Mouse (Mus musculus) ES-E14 (cell line): ENCODE measurements around the gene Ank2.

ENCODE experiments used
- CHD2 ChIP-seq: IDR thresholded peaks from 2 replicates; pipeline ENCODE4 v1.6.1; 2014; ENCODE audit warnings: mild to moderate bottlenecking, low read depth, low read length, inconsistent platforms
- MAFK ChIP-seq: IDR thresholded peaks from 2 replicates; pipeline ENCODE4 v1.6.1; 2014; ENCODE audit warnings: mild to moderate bottlenecking, low read depth, low read length, inconsistent platforms; ENCODE audit not compliant: insufficient read depth

DNA sequence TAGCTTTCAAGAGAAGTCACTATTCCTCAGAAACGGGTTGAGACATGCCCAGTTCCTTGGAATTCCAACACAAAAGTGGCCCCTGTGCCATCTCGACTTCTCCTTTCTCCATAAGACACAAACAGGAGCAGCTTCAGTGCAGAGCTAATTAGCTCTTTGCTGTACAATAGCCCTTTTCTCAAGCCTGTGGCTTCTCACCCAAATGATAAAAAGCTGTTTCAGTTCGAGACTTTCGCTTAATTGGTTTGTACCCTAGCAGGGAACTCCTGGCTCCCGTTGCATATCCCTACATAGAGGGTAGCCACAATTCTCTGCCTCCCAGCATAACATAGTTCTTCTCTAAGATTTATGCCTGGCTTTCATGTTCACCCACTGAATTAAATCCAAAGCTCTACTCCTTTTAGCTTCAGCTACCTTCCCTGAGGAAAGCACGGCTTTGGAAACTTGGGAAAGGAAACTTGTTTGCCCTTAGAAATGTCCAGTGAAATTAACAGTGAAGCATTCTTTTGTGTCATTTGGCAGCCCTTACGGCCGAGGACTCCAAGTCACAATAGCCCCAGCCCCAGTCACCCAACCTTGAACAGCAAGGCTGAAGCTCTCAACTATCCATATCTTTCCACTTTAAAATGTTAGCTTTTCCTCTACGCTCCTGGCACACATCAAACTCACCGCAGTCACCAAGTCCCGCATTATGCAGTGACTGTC is 123.0 kb downstream of the Ank2 start:
- TF ChIP-seq CHD2, result no peak
- TF ChIP-seq MAFK, result no peak
